Mouse (Mus musculus) liver, embryonic 11.5 days (tissue): ENCODE measurements around the gene Adamts20. TPM values are rescaled to one million over a fixed set of nuclear protein-coding genes. Genes with fewer than 3 reads are reported as not detected.
"Not testable (repeated sequence)": the region's sequence is repeated elsewhere in the genome, so short reads cannot be mapped to it uniquely, and the experiment has no call there.

ENCODE experiments used
- ATAC-seq: fragments of 200-750 bp; cut with Nextera tagmentation; replicated peaks from 2 replicates; pipeline ENCODE4 v1.8.0; 2017; ENCODE audit warnings: moderate number of reproducible peaks, mild to moderate bottlenecking, moderate TSS enrichment, moderate library complexity; ENCODE audit not compliant: low FRiP score
- DNase-seq: peaks from one replicate; pipeline ENCODE4 v3.0.0-alpha.2; 2017; ENCODE audit warnings: low spot score
- H3K27ac ChIP-seq: fragments of 300-500 bp; sonication (generic); 2 replicates; pipeline ENCODE4 v1.5.1; 2014; ENCODE audit warnings: mild to moderate bottlenecking, low read depth, low read length, control low read depth
- H3K27me3 ChIP-seq: fragments of 300-500 bp; sonication (generic); replicated peaks from 2 replicates; pipeline ENCODE4 v1.6.1; 2014; ENCODE audit warnings: low read length, mixed read lengths; ENCODE audit not compliant: control insufficient read depth, insufficient read depth
- H3K36me3 ChIP-seq: fragments of 300-500 bp; sonication (generic); 2 replicates; pipeline ENCODE4 v1.6.1; 2014; ENCODE audit warnings: mild to moderate bottlenecking, low read length, moderate library complexity, mixed read lengths; ENCODE audit not compliant: control insufficient read depth, insufficient read depth
- H3K4me1 ChIP-seq: fragments of 300-500 bp; sonication (generic); replicated peaks from 2 replicates; pipeline ENCODE4 v1.6.1; 2014; ENCODE audit warnings: low read length, mixed read lengths; ENCODE audit not compliant: control insufficient read depth, insufficient read depth
- H3K4me2 ChIP-seq: fragments of 300-500 bp; sonication (generic); 2 replicates; pipeline ENCODE4 v1.6.1; 2014; ENCODE audit warnings: mild to moderate bottlenecking, control low read depth, moderate library complexity
- H3K4me3 ChIP-seq: fragments of 300-500 bp; sonication (generic); 2 replicates; pipeline ENCODE4 v1.5.1; 2014; ENCODE audit warnings: low read depth, low read length, control low read depth
- H3K9ac ChIP-seq: fragments of 300-500 bp; sonication (generic); 2 replicates; pipeline ENCODE4 v1.6.1; 2014; ENCODE audit warnings: low read depth, low read length, control low read depth
- H3K9me3 ChIP-seq: fragments of 300-500 bp; sonication (generic); 2 replicates; pipeline ENCODE4 v1.6.1; 2016; ENCODE audit warnings: low read length, inconsistent platforms, mixed read lengths; ENCODE audit not compliant: control insufficient read depth
- WGBS: fragments of 180-500 bp; shearing (Covaris S2); extraction: QIAGEN DNeasy Blood & Tissue Kit; methylation state at CpG from one replicate; pipeline ENCODE4 v1.1.7; 2014; 5-methylcytosine and 5-hydroxymethylcytosine counted together
- polyA plus RNA-seq: library from polyadenylated mRNA; unstranded; fragments of >200 nt; fragmentation: Nextera tagmentation; extraction: Ambion mirVana; gene quantifications from 2 replicates; pipeline ENCODE4 v1.2.1, GENCODE M21; 2014

Gene Adamts20
- 0.77 and 1.2 TPM in 2 replicates for polyA plus RNA-seq

DNA sequence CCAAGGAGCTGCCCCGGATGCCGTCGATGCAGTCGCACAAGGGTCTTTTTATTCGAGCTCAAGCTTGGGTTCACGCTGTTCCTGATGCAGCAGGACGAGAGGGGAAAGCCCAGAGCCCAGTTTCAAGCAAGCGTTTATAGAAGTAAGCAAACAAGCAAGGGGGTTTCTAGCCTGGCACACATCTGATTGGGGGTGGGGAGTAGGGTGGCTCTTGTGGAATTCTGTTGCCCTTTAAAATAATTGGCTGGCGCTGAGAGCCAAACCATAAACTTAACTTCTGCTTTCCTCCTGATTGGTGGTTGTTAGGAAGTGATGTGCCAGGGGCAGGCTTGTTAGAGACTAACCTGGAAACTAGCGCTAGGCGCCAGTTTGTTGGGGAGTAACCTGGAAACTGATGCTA, at the start of gene Adamts20:
Adamts20 (minus strand) TSS at position 101 of the 400 bp plus-strand sequence.
- H3K9me3 ChIP-seq, result no peaks in the 10 kb centered on the region
- H3K27ac ChIP-seq, result no peak within 1 kb of the TSS
- H3K4me2 ChIP-seq, result no peak within 1 kb of the TSS
- WGBS, result 85% methylated on average over 11 of the region's 11 CpGs
- no peak within 1 kb of the TSS for H3K9ac ChIP-seq
- H3K36me3 ChIP-seq, result no peaks in the 10 kb centered on the region
- DNase-seq, result no peak
- no peaks in the 10 kb centered on the region for H3K4me1 ChIP-seq
- no peak for ATAC-seq
- H3K27me3 ChIP-seq, result no peaks in the 10 kb centered on the region
- no peak within 1 kb of the TSS for H3K4me3 ChIP-seq

DNA sequence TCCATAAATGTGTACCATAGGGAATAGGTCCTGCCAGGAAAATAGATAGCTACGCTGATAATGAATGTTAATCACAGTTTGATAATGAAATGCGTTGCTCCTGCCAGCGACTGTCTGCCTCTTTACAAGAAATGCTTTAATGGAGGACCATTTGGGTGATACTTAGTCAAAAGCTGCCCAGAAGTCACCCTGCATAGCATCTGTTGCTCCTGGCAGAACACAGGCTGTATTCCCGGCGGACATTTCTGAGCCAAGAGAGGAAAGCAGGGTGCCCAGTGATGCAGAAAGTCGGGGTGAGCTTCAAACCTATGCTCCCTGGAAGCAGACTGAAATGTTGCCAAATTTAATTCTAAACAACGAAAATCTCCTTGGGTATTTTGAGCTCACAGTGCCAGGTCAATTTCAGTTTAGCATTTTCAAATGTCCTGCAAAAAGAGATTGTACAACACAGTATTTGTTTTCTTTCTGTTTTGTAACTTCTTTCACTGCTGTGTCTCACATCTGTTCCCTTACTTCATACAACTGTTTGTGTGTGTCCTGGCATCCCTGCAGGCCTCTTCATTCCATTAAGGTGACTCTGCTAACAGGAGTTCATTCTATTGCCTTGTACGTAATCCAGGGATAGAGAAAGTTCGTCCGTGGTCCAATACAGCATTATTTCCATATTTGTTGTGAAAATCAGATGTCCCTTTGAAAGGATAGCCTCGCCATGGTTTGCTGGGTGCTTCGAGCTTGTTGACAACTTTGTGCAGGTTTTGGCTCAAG, 38.4 kb upstream of the Adamts20 start:
- Histone ChIP-seq H3K9ac (no peak overlapping the region), H3K4me1 (no peaks in the 10 kb centered on the region), H3K9me3 (peaks cover 3% of the 10 kb centered on the region; the same call in 1 of the 2 replicates), H3K4me2 (no peak overlapping the region), H3K4me3 (no peak overlapping the region), H3K36me3 (no peaks in the 10 kb centered on the region), H3K27me3 (no peaks in the 10 kb centered on the region), H3K27ac (no peak overlapping the region)
- no peak for ATAC-seq
- DNase-seq, result no peak
- WGBS, result 78% methylated on average over 12 of the region's 12 CpGs

DNA sequence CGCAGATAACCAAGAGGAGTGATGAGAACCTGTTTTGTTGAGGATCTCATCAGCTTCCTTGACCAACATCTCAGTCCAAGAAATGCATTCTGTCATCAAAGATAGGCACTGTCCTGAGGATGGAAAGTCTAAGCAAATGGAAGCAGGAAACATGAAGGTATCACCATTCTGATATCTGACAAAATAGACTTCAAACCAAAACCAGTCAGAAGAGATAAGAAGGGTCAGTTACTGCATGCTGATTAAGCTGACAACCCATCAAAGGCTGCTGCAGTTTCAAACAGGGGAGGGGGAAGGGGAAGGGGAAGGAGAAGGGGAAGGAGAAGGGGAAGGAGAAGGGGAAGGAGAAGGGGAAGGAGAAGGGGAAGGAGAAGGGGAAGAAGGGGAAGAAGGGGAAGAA, 34.0 kb upstream of the Adamts20 start:
- ATAC-seq, result no peak
- no peaks in the 10 kb centered on the region for H3K36me3 ChIP-seq

DNA sequence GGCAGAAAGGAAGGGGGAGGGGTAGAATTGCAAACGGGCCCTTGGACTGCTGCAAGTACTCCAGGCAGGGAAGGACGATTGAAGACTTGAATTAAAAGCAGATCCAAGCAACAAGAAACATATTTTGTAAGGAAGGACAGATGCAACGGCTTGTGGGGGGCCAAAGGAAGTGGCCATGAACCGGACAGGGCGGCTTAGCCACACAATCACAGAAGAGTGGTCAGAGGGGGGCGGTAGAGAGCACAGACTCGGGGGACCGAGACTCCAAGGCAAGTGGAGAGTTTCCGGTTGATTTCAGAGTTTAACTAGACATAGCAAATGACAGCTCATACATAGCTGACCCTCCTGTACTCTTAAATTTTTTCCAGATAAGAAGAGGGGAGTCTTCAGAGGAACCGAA, 30.7 kb upstream of the Adamts20 start:
- no peak overlapping the region for H3K27ac ChIP-seq
- no peak overlapping the region for H3K4me2 ChIP-seq
- DNase-seq (no peak), ATAC-seq (no peak)
- no peaks in the 10 kb centered on the region for H3K4me1 ChIP-seq
- no peaks in the 10 kb centered on the region for H3K27me3 ChIP-seq
- H3K9ac ChIP-seq, result no peak overlapping the region
- no peaks in the 10 kb centered on the region; the same call in 1 of the 2 replicates for H3K9me3 ChIP-seq
- no peak overlapping the region for H3K4me3 ChIP-seq
- H3K36me3 ChIP-seq, result no peaks in the 10 kb centered on the region
- whole genome bisulfite sequencing, result 71% methylated on average over 10 of the region's 10 CpGs

More for the DNA sequence above, 34.0 kb upstream of the Adamts20 start:
- Histone ChIP-seq H3K27ac (no peak overlapping the region), H3K9ac (no peak overlapping the region), H3K4me1 (no peaks in the 10 kb centered on the region), H3K27me3 (no peaks in the 10 kb centered on the region), H3K9me3 (no peaks in the 10 kb centered on the region; the same call in 1 of the 2 replicates), H3K4me3 (no peak overlapping the region), H3K4me2 (no peak overlapping the region)
- DNase-seq, result no peak
- 56% methylated on average over 1 of the region's 1 CpGs for WGBS

DNA sequence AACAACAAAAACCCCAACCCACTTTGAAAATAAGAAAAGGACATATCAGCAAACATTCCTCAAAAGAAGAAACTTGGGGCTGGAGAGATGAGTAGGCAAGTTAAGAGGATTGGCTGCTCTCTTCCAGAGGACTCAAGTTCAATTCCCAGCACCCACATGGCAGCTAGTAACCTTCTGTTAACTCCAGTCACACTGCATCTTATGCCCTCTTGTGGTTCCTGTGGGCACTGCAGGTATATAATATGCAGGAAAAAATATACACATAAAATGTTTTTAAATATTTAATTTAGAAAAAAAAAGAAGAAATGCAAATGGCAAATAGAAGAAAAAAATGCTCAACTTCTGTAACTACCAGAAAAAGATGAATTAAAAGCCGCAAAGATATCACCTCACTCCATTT, 29.2 kb upstream of the Adamts20 start:
- 95% methylated on average over 1 of the region's 1 CpGs for WGBS
- Histone ChIP-seq H3K9me3 (no peaks in the 10 kb centered on the region; the same call in 1 of the 2 replicates), H3K4me2 (no peak overlapping the region)

DNA sequence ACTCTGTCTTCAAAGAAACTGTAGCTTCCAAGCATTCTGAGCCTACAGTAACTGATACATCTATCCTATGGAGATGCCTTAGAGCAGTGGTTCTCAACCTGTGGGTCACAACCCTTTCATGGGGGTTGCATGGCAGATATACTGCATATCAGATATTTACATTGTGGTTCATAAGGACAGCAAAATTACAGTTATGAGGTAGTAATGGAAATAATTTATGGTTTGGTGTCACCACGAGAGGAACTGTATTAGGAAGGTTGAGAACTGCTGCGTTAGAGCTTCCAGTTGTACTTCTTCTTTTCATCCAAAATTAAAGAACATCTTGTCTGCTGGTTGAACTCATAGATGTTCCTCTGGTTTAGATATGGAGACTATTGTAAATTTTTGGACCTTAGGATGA, 24.2 kb upstream of the Adamts20 start:
- WGBS, result 74% methylated on average over 2 of the region's 2 CpGs
- Histone ChIP-seq H3K27ac (no peak overlapping the region), H3K9me3 (no peaks in the 10 kb centered on the region; the same call in 1 of the 2 replicates), H3K27me3 (no peaks in the 10 kb centered on the region), H3K9ac (no peak overlapping the region), H3K4me3 (no peak overlapping the region), H3K4me1 (no peaks in the 10 kb centered on the region), H3K36me3 (no peaks in the 10 kb centered on the region), H3K4me2 (no peak overlapping the region)
- ATAC-seq (no peak), DNase-seq (no peak)

More for the DNA sequence above, 29.2 kb upstream of the Adamts20 start:
- H3K4me1 ChIP-seq, result no peaks in the 10 kb centered on the region
- no peak overlapping the region for H3K4me3 ChIP-seq
- no peaks in the 10 kb centered on the region for H3K36me3 ChIP-seq
- no peaks in the 10 kb centered on the region for H3K27me3 ChIP-seq
- DNase-seq (no peak), ATAC-seq (no peak)
- no peak overlapping the region for H3K9ac ChIP-seq
- no peak overlapping the region for H3K27ac ChIP-seq

DNA sequence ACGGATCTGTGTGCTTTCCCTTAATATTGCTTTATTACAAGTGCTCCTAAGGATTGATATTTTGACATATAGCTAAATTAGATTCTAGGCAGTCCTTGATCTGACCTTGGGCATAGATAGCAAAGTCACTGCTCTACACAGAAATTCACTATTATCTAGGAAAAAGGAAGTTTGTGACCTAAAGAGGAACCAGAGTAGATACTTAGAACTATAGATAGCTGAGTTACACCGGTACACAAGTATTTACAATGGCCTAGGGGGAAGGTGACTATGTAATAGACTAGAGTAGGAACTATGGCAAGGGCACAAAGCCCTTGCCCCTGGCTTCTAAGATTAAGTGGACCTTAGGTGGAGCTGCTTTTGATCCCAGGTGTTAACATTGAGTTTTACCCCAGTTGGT, 22.8 kb upstream of the Adamts20 start:
- ATAC-seq, H3K9ac ChIP-seq, H3K9me3 ChIP-seq, H3K4me1 ChIP-seq, H3K27me3 ChIP-seq, H3K27ac ChIP-seq, DNase-seq, H3K4me3 ChIP-seq, H3K4me2 ChIP-seq, H3K36me3 ChIP-seq: not testable (repeated sequence)
- 64% methylated on average over 2 of the region's 2 CpGs for WGBS

DNA sequence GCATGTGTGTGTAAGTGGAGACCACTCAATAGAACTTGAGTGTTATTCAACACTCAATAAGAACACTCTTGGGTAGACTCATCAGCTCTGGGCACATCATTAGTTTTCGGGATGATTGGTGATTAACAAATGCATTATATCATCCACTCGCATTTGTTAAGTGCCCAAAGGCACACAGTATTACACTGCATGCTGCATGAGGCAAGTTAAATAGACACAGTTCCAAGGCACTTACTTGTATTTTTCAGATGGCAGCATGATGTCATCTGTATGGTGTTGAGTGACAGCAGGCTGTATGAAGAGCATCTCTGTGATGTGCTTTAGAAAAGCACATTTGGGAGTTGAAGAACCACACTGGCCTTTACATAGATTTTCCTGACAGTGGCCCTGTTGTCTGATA, 17.3 kb upstream of the Adamts20 start:
- H3K9me3 ChIP-seq, result no peaks in the 10 kb centered on the region; the same call in 1 of the 2 replicates
- no peak overlapping the region for H3K4me2 ChIP-seq
- no peaks in the 10 kb centered on the region for H3K27me3 ChIP-seq
- H3K4me1 ChIP-seq, result no peaks in the 10 kb centered on the region
- no peaks in the 10 kb centered on the region for H3K36me3 ChIP-seq
- ATAC-seq, result no peak
- H3K9ac ChIP-seq, result no peak overlapping the region
- no peak overlapping the region for H3K27ac ChIP-seq
- WGBS, result 89% methylated on average over 2 of the region's 2 CpGs
- no peak for DNase-seq
- H3K4me3 ChIP-seq, result no peak overlapping the region

DNA sequence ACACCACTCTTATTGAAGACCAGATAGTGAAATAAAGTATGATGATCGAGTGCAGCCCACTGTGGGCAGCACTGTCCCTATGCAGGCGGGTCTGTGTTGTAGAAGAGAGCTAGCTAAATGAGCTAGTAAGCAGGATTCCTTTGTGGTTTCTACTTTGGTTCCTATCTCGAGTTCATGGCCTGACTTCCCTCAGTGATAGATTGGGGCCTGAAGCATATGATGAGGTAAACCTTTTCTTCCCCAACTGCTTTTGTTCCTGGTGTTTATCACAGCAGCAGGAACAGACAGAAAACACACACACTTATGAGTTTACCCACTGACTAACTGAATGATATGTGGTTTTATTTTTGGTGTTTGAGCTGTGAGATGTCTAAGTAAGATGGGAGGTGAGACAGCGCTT, 15.6 kb upstream of the Adamts20 start:
- DNase-seq (no peak), ATAC-seq (no peak)
- Histone ChIP-seq H3K27me3 (no peaks in the 10 kb centered on the region), H3K4me2 (no peak overlapping the region), H3K4me1 (no peaks in the 10 kb centered on the region), H3K9ac (no peak overlapping the region), H3K27ac (no peak overlapping the region), H3K9me3 (no peaks in the 10 kb centered on the region), H3K36me3 (no peaks in the 10 kb centered on the region), H3K4me3 (no peak overlapping the region)
- WGBS, result 68% methylated on average over 4 of the region's 4 CpGs
